Mouse (Mus musculus) layer of hippocampus, postnatal 36 days (tissue): ENCODE data around the gene Foxn1. TPM values are rescaled to one million over a fixed set of nuclear protein-coding genes. Genes with fewer than 3 reads are reported as not detected.

Experiments
- DNase-seq, 2 experiments: peaks; one replicate each; pipeline ENCODE4 v3.0.0; 2022
- total RNA-seq, 2 experiments: library from RNA; stranded (reverse); gene quantifications; 2 replicates each; pipeline ENCODE4 v1.2.3; 2021

Foxn1 gene
- total RNA-seq, 2 experiments from 2014 or later, result not detected

DNA sequence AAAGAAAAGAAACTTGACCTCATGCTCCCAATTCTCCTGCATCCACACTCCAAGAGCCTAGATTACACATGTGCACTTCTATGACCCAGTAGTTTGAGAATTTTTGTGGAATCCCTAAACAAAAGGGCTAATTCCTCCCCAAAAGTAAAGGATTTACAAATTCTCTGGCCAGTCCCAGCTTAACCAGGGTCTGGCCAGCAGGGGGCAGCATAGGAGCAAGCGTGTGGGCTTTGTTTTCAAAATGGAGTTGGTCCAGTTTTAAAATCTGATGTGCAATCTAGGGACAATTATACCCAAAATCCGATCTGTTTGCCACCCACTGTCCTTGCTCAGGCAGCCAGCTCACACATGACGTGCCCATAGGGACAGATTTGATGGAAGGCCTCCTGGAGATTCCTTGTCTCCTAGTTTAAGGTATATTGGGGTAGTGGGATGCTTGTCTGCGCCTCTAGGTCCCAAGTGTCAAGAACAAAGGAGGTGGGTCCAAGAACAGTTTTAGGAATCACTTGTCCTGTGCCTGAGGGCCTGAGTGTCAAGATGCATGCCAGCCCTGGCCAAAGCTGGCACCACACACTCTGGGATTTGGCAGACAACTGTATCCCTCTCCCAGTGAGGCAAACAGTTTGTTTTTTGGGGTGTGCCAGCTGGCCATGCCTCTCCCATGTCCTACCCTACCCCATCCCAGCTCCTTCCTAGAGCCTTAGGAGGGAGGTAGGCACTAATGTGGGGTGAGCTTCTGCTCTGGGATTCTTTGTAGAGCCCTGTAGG lies 30.7 kb downstream of the Foxn1 start:
- peak; percentile 51 to 67 for DNase-seq

DNA sequence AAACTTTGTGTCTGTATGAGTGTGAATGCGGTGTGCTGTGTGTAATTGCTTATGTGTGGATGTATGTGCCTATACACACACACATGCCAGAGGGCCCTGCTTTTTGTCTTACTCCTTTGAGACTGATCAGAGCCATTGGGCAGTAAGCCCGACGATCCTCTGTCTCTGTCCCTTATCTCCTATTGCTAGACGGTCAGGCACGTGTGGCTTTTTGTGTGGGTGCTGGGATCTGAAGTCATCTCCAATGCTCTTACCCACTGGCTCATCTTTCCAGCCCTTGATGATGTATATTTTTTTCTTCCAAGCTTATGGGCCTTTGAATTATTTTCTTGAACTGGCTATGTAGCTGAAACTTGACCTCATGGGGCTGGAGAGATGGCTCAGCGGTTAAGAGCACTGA lies 31.5 kb downstream of the Foxn1 start:
- DNase-seq, result no peak

DNA sequence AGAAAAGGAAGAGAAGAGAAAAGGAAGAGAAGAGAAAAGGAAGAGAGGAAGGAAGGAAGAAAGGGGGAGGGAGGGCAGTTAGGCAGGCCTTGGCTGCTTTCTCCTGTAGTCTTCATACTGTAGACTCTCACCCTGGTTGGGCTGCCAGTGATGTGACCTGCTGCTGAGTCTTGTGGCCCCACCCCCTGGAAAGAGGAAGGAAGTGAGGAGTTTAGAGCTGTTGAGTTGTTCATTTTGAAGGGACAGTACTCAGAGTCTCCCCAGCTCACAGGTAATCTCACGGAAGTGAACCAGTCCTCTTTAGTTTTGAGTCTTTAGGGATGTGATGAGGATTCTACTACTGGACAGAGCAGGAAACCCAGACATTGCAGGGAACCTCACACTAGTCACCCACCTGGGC lies 33.3 kb downstream of the Foxn1 start:
- no peak for DNase-seq

DNA sequence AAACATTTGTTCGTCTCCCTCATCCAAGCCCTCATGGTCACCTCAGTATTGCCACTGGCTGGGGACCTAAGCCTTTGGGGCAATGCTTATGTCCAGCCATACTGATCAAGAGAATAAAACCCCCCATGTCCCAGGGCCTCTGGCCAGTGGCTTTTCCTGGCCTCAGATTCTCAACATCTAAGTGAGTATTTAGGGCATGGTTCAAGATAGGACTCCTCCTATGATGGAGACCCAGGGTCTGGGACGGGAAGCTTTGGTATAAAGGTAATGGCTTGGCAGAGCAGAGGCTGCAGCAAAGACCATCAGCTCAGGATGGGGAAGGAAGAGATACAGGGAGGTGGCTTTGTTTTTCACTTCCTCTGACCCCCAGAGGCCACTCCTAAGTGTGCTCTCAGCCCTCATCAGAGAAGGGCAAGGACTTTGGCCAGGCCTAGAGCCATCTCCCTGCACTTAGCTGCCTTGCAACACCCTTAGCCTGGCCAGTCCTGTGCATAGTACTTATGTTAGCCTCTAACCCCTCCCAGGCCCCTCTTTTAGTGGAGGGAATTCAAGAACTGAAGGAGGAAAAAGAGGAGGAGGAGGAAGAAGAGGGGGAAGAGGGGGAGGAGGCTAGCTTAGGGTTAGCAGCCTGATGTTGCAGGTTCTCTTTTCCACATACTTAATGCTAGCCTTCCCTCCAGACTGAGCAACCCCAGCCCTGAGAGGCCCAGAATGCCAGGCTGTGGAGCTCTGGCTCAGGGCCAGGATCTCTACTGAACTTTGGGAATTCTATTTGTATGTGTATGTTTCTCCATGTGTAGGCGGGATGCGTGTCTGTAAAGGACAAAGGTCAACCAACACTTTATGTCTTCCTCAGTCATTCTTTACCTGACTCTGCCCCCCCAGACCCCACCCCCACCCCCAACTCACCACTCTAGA lies 36.7 kb downstream of the Foxn1 start:
- no peak for DNase-seq

DNA sequence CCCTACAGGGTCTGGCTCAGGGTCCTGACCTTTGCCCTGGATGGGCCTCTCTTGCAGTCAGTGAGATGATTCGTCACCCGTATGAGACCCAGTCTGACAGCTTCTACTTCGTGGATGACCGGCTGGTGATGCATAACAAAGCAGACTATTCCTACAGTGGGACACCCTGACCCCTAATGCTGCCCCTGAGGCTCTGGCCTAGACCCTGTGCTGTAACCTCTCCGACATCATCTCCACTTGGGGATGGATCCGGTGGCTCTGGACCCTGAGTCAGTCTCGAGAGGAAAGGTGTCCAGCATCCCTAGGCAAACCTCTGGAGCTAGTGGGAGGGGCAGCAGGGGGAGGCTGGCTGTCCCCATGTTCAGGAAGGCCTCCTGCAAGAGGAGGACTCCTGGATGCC lies 37.9 kb downstream of the Foxn1 start:
- DNase-seq, result no peak

DNA sequence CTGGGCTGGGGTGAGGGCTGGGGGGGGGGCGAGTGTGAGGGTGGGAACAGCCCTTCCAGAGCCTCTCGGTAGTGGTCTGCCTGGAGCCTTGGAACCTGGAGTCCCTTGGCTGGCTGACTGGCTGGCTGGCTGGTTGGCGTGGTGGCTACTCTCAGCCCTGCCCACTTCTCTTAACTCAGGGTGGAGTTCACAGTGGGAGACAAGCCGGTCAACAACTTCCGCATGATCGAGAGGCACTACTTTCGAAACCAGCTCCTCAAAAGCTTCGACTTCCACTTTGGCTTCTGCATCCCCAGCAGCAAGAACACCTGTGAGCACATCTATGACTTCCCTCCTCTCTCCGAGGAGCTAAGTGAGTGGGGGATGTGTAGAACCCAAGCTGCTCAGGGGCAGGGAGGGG lies 38.5 kb downstream of the Foxn1 start:
- no peak for DNase-seq

DNA sequence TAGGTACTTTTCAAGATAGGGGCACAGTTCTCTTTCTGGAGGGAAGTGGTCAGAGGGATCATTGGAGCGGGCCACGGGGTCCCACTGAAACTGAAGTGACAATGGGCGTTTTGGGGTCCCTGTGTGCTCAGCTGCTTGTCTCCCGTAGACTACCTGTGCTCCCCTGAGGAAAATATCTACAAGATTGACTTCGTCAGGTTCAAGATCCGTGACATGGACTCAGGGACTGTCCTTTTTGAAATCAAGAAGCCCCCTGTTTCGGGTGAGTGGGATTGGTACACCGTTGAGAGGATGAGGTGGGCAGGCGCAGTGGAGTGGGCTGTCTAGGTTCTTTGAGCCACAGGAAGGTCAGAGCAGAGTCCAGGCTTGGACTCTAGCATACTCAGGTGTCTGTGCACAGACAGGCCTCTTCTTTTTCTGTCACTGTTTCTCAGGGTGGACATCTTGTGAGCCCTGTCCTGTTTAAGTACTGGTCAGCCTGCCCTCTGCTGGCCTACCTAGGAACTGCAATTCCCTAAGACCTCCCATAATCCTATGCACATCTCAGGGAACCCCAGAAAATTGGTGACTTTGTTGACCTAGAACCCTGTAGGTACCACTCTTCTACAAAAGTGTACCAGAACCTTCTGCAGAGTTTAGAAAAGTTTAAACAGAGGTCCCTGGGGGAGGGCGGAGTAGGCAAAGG lies 39.1 kb downstream of the Foxn1 start:
- DNase-seq, result no peak

DNA sequence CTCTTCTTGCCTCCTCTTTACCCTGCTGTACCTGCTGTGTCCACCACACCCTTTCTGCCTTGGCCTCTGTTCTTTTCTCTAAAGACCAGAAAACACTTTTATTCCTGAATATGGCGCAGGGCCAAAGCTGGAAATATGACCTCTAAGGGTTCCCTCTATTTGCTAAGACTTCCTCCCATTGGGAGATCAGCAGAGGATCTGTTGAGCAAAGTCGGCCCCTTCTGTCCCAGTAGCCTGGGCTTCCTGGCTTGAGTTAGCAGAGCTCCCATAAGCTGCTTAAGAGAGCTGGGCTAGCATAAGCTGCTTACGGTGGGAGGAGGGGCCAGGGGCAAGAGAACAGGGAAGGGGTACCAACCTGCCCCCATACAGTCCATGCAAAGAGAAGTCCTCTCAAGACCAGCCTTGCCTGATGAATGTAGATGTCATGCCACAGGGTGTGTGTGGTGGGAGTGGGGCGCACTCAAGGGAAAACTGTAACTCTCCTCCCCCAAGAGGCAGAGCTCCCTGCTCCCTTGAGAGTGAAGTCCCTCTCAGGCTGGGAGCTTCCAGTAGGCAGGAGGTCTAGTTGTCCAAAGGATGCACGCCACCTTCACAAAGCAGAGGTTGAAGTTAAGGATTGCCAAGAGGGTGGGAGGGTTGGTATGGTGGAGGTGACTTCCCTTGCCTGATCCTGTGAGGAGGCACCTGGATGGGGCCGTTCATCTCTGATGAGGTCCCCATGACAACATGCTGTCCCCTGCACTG lies 39.9 kb downstream of the Foxn1 start:
- DNase-seq, result no peak

DNA sequence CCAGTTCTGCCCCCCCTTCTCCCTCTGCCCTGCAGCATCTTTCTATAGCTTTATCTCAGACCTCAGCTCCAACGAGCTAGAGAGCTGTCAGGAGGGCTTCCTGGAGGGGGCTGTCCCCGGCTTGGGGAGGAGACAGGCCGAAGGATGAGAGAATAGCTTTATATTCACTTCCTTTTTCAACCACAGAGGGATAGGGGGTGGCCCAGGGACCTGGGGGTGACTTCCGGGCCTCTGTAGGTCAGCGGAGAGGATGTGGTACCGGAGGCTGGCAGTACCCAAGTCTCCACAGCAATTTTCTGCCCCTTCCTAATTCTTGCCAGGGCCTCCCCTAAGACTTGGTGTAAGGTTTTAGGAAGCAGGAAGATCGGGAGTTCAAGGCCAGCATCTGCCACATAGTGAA lies 40.6 kb downstream of the Foxn1 start:
- no peak for DNase-seq

DNA sequence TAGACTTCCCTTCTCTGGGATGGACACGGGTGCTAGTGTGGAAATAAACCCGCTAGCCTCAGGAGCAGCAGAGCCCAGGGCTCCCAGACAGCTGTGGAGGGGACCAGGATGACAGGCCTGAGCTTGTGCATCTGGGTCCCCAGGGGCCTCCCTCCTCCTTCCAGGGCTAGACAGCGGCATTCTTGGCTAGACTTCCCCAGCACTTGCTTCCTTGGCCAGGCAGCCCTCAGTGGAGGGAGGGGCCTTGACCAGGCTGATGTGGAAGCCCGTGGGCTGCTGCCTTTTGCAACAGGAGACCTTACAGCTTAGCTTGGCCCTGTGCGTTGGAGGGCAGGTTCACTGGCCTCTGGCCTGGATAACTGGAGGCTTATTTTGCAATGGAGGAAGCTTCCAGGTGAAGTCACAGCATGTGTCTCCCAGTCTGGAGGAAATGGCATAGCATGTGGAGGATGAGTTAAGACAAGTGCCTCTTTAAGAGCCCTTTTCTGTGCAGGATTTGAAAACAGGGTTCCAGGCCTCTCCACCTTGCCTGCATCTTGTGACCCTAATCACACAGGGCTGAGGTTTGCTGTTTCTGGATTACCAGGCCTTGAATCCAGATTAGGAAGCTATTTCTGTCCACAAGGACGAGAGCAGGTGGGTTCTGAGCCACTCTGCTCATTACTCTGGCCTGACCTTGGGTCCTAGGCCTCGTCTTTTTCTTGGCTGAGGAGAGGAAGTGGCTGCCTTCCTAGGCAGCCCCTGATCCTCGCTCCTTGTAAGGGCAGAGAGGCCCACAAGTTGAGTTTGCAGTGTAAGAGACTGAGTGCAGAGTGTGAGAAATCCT lies 41.3 kb downstream of the Foxn1 start:
- DNase-seq, result no peak

DNA sequence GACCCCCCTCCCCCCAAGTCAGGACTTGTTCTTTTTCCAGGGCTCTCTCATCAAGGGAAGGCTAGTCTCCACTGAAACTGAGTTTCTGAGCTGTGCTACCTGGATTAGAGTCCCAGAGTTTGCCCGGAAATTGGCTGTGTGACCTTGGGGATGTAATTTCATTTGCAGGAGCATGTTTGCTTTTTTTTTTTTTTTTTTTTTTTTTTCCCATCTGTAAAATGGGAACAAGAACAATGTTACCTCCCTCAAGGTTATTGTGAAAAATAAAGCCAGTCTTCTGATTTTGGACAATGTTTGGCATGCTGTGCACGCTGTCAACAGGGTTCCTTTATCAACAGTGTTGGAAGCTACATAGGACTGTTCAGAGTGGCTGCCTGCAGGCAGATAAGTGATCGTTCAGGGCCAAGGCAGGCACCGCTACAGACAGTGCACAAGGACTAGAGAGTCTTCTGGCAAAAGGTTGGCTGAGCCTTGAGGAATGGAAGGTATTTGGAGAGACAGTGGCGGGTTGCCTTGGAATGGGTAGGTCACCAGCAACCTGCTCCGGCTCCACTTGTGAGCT lies 41.9 kb downstream of the Foxn1 start:
- DNase-seq, result no peak

DNA sequence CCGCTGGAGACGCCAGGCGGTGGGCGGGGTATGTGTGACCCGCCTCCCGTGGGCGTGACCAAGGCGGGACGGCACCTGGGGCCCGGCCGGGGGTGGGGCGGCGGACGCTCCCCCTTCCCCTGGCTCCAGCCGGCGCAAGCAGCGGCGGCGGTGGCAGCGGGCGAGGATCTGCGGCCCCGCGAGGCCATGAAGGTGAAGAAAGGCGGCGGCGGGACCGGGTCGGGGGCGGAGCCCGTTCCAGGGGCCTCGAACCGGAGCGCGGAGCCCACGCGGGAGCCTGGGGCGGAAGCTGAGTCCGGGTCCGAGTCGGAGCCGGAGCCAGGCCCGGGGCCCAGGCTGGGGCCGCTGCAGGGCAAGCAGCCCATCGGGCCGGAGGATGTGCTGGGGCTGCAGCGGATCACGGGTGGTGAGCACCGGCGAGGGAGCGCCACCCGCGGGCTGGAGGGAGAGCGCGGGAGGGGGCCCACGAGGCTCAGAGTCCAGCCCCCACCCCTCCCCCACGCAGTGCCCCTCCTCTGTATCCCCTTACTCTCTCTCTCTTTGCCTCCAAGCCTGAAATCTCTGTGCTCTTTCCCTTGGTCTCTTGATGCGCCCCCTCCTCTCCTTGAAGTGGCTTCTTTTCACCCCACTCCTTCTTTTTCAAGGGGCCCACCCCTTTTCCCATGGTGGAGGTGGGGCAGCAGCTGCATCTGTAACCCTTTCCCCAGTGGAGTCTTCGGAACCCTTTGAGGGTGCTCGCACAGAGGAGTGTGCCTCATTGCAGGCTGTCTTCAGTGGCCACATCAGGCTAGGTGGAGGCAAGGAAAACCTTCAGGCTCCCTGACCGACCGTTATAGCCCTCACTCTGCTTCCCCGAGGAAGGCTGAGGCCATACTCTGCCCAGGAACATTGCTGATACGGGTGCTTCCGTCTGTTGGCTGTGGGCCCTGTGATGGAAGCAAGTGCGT lies 42.7 kb downstream of the Foxn1 start, which contains the start of gene Unc119:
Unc119 (plus strand) TSS at position 102 of the 947 bp plus-strand sequence.
- DNase-seq, result peak; percentile 75 to 77

DNA sequence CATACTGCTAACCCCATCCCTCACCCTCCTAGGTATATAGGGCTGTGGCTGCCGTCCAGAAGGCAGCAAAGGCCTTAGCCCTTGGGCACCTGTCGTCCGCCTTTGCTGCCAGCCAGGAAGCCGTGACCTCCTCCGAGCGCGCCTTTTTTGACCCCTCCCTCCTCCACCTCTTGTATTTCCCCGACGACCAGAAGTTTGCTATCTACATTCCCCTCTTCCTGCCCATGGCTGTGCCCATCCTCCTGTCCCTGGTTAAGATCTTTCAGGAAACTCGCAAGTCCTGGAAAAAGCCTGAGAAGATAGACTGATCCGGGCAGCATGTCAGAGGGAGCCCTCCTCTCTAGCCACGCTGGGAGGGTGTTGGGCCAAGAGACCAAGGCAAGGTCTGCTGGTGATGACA lies 44.7 kb downstream of the Foxn1 start:
- DNase-seq, result no peak

DNA sequence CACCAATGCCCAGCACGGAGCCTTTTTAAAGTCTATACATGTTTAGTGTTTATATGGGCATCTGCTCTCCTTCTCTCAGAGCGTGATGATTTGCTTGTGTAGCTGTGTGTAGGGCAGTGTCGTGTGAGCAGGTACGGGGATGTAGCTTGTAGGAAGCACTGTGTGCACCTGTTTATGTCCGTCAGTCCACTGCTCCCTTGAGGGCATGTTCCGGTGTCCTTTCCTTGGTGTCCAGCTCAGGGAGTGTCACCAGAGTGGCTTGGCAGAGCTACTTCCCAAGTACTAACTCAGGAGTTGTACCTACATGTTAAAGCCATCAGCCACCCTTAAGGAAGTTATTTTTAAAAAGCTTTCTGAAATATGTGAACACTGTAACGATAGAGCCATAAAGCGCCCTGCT lies 49.3 kb downstream of the Foxn1 start:
- DNase-seq, result no peak

DNA sequence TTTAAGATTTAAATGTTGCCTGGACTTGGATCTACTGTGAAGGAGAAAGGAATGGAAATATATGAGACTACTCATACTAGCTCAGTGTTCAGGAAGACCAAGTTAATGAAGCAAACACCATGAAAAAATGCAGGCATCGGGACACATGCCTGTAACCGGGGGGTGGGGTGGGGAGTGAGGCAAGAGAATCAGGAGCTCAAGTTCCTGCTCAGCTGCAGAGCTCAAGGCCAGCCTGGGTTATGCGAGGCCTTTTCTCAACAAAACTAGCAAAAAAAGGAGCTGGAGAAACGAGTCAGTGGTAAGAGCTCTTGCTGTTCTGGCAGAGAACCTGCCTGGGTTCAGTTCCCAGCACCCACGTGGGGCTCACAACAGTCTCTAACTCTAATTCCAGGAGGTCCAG lies 52.4 kb downstream of the Foxn1 start:
- DNase-seq, result no peak

DNA sequence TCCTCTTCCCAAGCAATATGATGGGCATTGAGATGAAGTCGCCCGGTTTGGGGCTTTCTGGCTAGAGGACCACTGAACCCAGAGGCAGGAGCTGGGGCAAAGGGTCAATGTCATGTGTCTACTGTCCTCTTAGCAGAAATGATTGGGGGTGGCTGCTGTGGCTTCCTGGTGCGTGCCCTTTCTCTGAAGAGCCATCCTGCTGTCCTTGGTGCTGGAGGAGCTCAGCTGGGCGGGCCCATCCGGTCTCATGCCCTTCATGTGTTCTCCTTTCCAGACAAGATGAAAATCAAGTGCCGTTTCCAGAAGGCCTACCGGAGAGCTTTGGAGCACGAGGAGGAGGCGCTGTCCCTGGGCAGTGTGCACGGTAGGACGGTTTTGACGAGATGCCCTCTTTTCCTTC lies 53.7 kb downstream of the Foxn1 start:
- DNase-seq, result no peak

DNA sequence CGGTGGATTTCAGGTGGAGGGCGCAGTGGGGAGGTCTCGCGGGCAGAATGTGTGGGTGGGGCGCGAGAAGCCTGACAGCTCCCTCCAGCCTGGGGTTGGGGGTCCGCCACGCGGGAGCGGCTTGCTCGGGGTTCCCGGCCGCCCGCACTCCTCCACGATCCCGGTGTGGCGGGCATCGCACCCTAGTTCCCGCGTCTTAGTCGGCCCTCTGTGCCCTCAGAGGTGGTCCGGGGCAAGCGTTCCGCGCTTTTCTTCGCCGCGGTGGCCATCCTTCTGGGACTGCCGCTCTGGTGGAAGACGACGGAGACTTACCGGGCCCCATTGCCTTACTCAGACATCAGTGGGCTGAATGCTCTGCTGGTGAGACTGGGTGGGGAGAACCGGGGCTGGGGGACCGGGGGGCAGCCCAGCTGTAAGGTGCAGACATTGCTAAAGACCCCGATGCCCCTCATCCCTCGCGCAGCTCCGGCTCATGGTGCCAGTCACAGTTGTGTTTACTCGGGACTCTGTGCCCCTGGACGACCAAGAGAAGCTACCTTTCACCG lies 57.8 kb downstream of the Foxn1 start:
- DNase-seq, result no peak

DNA sequence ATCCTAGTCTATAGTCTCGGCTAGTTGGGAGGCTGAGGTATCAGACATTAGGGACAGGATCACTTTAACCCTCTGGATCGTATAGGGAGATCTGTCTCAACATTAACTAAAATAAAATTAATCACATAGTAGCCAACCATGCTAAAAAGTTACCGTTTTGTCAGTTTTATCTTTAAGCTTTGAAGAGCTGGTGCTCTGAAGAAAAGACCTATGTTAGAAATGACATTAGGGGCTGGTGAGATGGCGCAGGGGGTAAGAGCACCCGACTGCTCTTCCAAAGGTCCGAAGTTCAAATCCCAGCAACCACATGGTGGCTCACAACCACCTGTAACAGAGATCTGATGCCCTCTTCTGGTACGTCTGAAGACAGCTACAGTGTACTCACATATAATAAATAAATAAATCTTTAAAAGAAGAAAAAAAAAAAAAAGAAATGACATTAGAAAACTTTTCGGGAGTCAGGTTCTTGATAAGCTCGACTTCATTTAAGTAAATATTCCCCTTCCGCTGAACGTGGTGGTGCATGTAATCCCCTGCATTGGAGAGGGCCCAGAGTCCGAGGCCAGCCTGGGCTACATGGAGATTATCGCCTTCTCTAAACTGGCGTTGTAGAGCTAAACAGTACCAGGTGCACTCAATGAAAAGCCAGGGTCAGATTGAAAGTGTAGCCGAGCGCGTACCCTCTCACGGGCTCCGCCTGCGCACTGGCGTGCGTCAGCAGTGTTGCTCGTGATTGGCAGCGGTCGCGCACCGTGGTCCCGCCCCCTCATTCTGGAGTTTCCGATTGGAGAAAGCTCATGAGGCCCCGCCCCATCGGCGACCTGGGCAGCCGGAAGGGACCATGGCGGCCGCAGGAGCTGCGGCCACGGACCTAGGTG lies 58.5 kb downstream of the Foxn1 start, which contains the start of gene Pigs:
Pigs (plus strand) TSS at position 782 of the 878 bp plus-strand sequence.
- DNase-seq, result peak; percentile 94 to 95
